Mouse (Mus musculus) olfactory bulb, adult 2 months (tissue): ENCODE results near the gene Serpina1c.
"Not testable (repeated sequence)": the region's sequence is repeated elsewhere in the genome, so short reads cannot be mapped to it uniquely, and the experiment has no call there.

Experiments
- CTCF ChIP-seq: fragments of 200-500 bp; IDR thresholded peaks from 2 replicates; pipeline ENCODE4 v1.5.1; 2012; ENCODE audit warnings: low read depth, mild to moderate bottlenecking, low read length, moderate library complexity; ENCODE audit not compliant: insufficient read depth
- POLR2A ChIP-seq: fragments of 200-500 bp; IDR thresholded peaks from 2 replicates; pipeline ENCODE4 v1.6.1; 2012; ENCODE audit warnings: mild to moderate bottlenecking, low read depth, low read length, moderate library complexity; ENCODE audit not compliant: insufficient read depth

GRCm38 (mm10) chr12:103860571-103860970, 44.1 kb downstream of the Serpina1c start:
- not testable (repeated sequence) for TF ChIP-seq CTCF, POLR2A
